Mouse (Mus musculus): Measurements from ENCODE around the gene Adam12. TPM values are rescaled to one million over a fixed set of nuclear protein-coding genes. Genes with fewer than 3 reads are reported as not detected.

The Adam12 gene
- total RNA-seq, 2 experiments from 2014 or later, result 3.5 to 4.9 TPM

DNA sequence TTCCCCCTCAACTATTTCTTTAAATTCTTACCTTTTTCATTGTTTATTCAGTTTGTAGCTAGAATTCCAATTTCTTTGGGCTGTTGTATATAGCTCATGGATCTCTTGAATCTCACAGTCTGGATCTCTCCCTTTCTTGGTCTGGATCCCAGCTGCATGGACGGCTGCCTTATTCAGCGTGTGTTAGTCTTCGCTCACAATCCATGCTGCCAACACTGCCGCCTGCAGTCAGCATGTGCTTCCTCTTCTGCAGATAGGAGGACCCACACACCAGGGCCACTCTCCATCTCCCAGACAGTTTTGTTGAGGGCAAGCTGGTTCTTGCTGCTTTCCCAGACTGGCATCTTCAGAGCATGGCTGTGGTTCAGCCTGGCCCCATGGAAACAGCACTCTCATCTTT is 392.4 kb downstream of the Adam12 start:
- peak; percentile 44 for TF ChIP-seq CTCF (IDR thresholded peaks at IDR 0.05)
- intact Hi-C loops (cut with DNase I), result no loop called here

More for the DNA sequence above, 392.4 kb downstream of the Adam12 start:
- no peak overlapping the region for H3K4me3 ChIP-seq
- no peak overlapping the region for H3K27ac ChIP-seq
- DNase-seq (ENCODE audit: extremely low spot score in 1 of 2, low spot score in 2 of 2), result peak; percentile 19 to 27

Small RNAs within 50 kb of the gene (microRNA-seq; reads per million reads assigned to microRNA genes)
- 0 reads per million in 2 experiments for gene Gm23631

Other genes starting within 250 kb of the Adam12 start
- gene D7Ertd443e, start 153.5 kb upstream of the Adam12 start, total RNA-seq (2021), result 1 to 10 TPM; 2.2 to 2.4 TPM

Data from left cerebral cortex, adult 2 months (tissue).